Mouse (Mus musculus): ENCODE measurements around the gene Olfr985. TPM values are rescaled to one million over a fixed set of nuclear protein-coding genes. Genes with fewer than 3 reads are reported as not detected.

The Olfr985 gene
- polyA plus RNA-seq, 1 experiment = not detected

GRCm38 (mm10) chr9:40130556-40130955 is 572 bp upstream of the Olfr985 start:
- TF ChIP-seq POLR2A (IDR thresholded peaks at IDR 0.05; ENCODE audit: low read depth, low read length) = no peak
- no peak for TF ChIP-seq CTCF (IDR thresholded peaks at IDR 0.05; ENCODE audit: extremely low read depth, insufficient read depth, insufficient read length, insufficient replicate concordance)
- Histone ChIP-seq H3K36me3 (ENCODE audit: control insufficient read depth, insufficient read depth, low read length) (no peaks in the 10 kb centered on the region), H3K27ac (ENCODE audit: insufficient read depth, low read length) (no peak overlapping the region), H3K27me3 (ENCODE audit: control insufficient read depth, insufficient read depth, low read length) (no peaks in the 10 kb centered on the region), H3K4me1 (ENCODE audit: control insufficient read depth, insufficient read depth, insufficient read length) (no peaks in the 10 kb centered on the region), H3K4me3 (ENCODE audit: extremely low read depth, insufficient read depth, insufficient read length) (no peak overlapping the region)
- WGBS = 80% methylated on average over 1 of the region's 1 CpGs
- no peak for DNase-seq (ENCODE audit: low read depth in 1 of 2, low spot score in 2 of 2)

- H3K36me3 ChIP-seq (ENCODE audit: control insufficient read depth, insufficient read depth, low read length) = no peaks in the 10 kb centered on the region
- no peak overlapping the region for H3K27ac ChIP-seq (ENCODE audit: insufficient read depth, low read length)
- H3K27me3 ChIP-seq (ENCODE audit: control insufficient read depth, insufficient read depth, low read length) = no peaks in the 10 kb centered on the region
- no peak for DNase-seq (ENCODE audit: low read depth in 1 of 2, low spot score in 2 of 2)
- no peaks in the 10 kb centered on the region; the same call in 1 of the 2 replicates for H3K4me1 ChIP-seq (ENCODE audit: control insufficient read depth, insufficient read depth, insufficient read length)
- TF ChIP-seq POLR2A (IDR thresholded peaks at IDR 0.05; ENCODE audit: low read depth, low read length) (no peak), CTCF (IDR thresholded peaks at IDR 0.05; ENCODE audit: extremely low read depth, insufficient read depth, insufficient read length, insufficient replicate concordance) (no peak)
- no peak overlapping the region for H3K4me3 ChIP-seq (ENCODE audit: extremely low read depth, insufficient read depth, insufficient read length)
- 21% methylated on average over 5 of the region's 5 CpGs for WGBS
Measured at GRCm38 (mm10) chr9:40117287-40117659, 12.7 kb downstream of the Olfr985 start.

- Histone ChIP-seq H3K27ac (ENCODE audit: insufficient read depth, low read length) (no peak overlapping the region), H3K36me3 (ENCODE audit: control insufficient read depth, insufficient read depth, low read length) (no peaks in the 10 kb centered on the region), H3K27me3 (ENCODE audit: control insufficient read depth, insufficient read depth, low read length) (no peaks in the 10 kb centered on the region), H3K4me3 (ENCODE audit: extremely low read depth, insufficient read depth, insufficient read length) (no peak overlapping the region), H3K4me1 (ENCODE audit: control insufficient read depth, insufficient read depth, insufficient read length) (no peaks in the 10 kb centered on the region; the same call in 1 of the 2 replicates)
- WGBS = 4% methylated on average over 10 of the region's 10 CpGs
- DNase-seq (ENCODE audit: low read depth in 1 of 2, low spot score in 2 of 2) = no peak
- TF ChIP-seq CTCF (IDR thresholded peaks at IDR 0.05; ENCODE audit: extremely low read depth, insufficient read depth, insufficient read length, insufficient replicate concordance) (no peak), POLR2A (IDR thresholded peaks at IDR 0.05; ENCODE audit: low read depth, low read length) (no peak)
Measured at GRCm38 (mm10) chr9:40116645-40117286, 13.2 kb downstream of the Olfr985 start.

- TF ChIP-seq POLR2A (IDR thresholded peaks at IDR 0.05; ENCODE audit: low read depth, low read length) = no peak
- no peak for TF ChIP-seq CTCF (IDR thresholded peaks at IDR 0.05; ENCODE audit: extremely low read depth, insufficient read depth, insufficient read length, insufficient replicate concordance)
- Histone ChIP-seq H3K4me3 (ENCODE audit: extremely low read depth, insufficient read depth, insufficient read length) (no peak within 1 kb of the TSS), H3K27me3 (ENCODE audit: control insufficient read depth, insufficient read depth, low read length) (no peaks in the 10 kb centered on the region), H3K27ac (ENCODE audit: insufficient read depth, low read length) (no peak within 1 kb of the TSS), H3K4me1 (ENCODE audit: control insufficient read depth, insufficient read depth, insufficient read length) (no peaks in the 10 kb centered on the region; the same call in 1 of the 2 replicates), H3K36me3 (ENCODE audit: control insufficient read depth, insufficient read depth, low read length) (no peaks in the 10 kb centered on the region)
- DNase-seq (ENCODE audit: low read depth in 1 of 2, low spot score in 2 of 2) = no peak
- WGBS = 79% methylated on average over 2 of the region's 2 CpGs
Measured at GRCm38 (mm10) chr9:40114106-40114505, 15.9 kb downstream of the Olfr985 start, which contains the start of gene Olfr984. Olfr984 (minus strand) TSS chr9:40114206.

- H3K4me3 ChIP-seq (ENCODE audit: extremely low read depth, insufficient read depth, insufficient read length) = no peak overlapping the region
- no peak for DNase-seq (ENCODE audit: low read depth in 1 of 2, low spot score in 2 of 2)
- WGBS = 75% methylated on average over 3 of the region's 3 CpGs
- no peaks in the 10 kb centered on the region for H3K4me1 ChIP-seq (ENCODE audit: control insufficient read depth, insufficient read depth, insufficient read length)
- H3K36me3 ChIP-seq (ENCODE audit: control insufficient read depth, insufficient read depth, low read length) = no peaks in the 10 kb centered on the region
- no peak overlapping the region for H3K27ac ChIP-seq (ENCODE audit: insufficient read depth, low read length)
- no peaks in the 10 kb centered on the region for H3K27me3 ChIP-seq (ENCODE audit: control insufficient read depth, insufficient read depth, low read length)
- no peak for TF ChIP-seq CTCF (IDR thresholded peaks at IDR 0.05; ENCODE audit: extremely low read depth, insufficient read depth, insufficient read length, insufficient replicate concordance)
Measured at GRCm38 (mm10) chr9:40094769-40095168, 35.2 kb downstream of the Olfr985 start.

- 86% methylated on average over 2 of the region's 2 CpGs for WGBS
- no peak for DNase-seq (ENCODE audit: low read depth in 1 of 2, low spot score in 2 of 2)
- Histone ChIP-seq H3K4me3 (ENCODE audit: extremely low read depth, insufficient read depth, insufficient read length) (no peak within 1 kb of the TSS), H3K27me3 (ENCODE audit: control insufficient read depth, insufficient read depth, low read length) (no peaks in the 10 kb centered on the region), H3K36me3 (ENCODE audit: control insufficient read depth, insufficient read depth, low read length) (no peaks in the 10 kb centered on the region), H3K4me1 (ENCODE audit: control insufficient read depth, insufficient read depth, insufficient read length) (no peaks in the 10 kb centered on the region), H3K27ac (ENCODE audit: insufficient read depth, low read length) (no peak within 1 kb of the TSS)
- TF ChIP-seq CTCF (IDR thresholded peaks at IDR 0.05; ENCODE audit: extremely low read depth, insufficient read depth, insufficient read length, insufficient replicate concordance) (no peak), POLR2A (IDR thresholded peaks at IDR 0.05; ENCODE audit: low read depth, low read length) (no peak)
Measured at GRCm38 (mm10) chr9:40093495-40093894, 36.5 kb downstream of the Olfr985 start, which contains the start of gene Olfr983. Olfr983 (minus strand) TSS chr9:40093595.

Other genes with a start within 250 kb of the Olfr985 start
- gene Olfr229, start 222.8 kb downstream of the Olfr985 start, polyA plus RNA-seq (2012; rRNA removed) = not detected in 2 replicates
- not detected in 2 replicates for gene Olfr974, start 192.7 kb downstream of the Olfr985 start, polyA plus RNA-seq (2012; rRNA removed)
- gene Olfr975, start 178.1 kb downstream of the Olfr985 start, polyA plus RNA-seq (2012; rRNA removed) = not detected in 2 replicates
- not detected in 2 replicates for gene Olfr976, start 169.1 kb downstream of the Olfr985 start, polyA plus RNA-seq (2012; rRNA removed)
- not detected in 2 replicates for gene Olfr978, start 138.1 kb downstream of the Olfr985 start, polyA plus RNA-seq (2012; rRNA removed)
- not detected in 2 replicates for gene Olfr979, start 126.7 kb downstream of the Olfr985 start, polyA plus RNA-seq (2012; rRNA removed)
- not detected in 2 replicates for gene Olfr980, start 120.6 kb downstream of the Olfr985 start, polyA plus RNA-seq (2012; rRNA removed)
- not detected in 2 replicates for gene Olfr981, start 108.7 kb downstream of the Olfr985 start, polyA plus RNA-seq (2012; rRNA removed)
- not detected in 2 replicates for gene Olfr982, start 56.4 kb downstream of the Olfr985 start, polyA plus RNA-seq (2012; rRNA removed)
- not detected in 2 replicates for gene Olfr983, start 36.6 kb downstream of the Olfr985 start, polyA plus RNA-seq (2012; rRNA removed)
- gene Olfr984, start 16.0 kb downstream of the Olfr985 start, polyA plus RNA-seq (2012; rRNA removed) = not detected in 2 replicates
- not detected in 2 replicates for gene Tmem225, start 17.9 kb upstream of the Olfr985 start, polyA plus RNA-seq (2012; rRNA removed)
- not detected in 2 replicates for gene Olfr986, start 50.7 kb upstream of the Olfr985 start, polyA plus RNA-seq (2012; rRNA removed)
- gene Zfp202, start 62.1 kb upstream of the Olfr985 start, polyA plus RNA-seq (2012; rRNA removed) = 0.72 and 0.74 TPM in 2 replicates
- gene Scn3b, start 139.0 kb upstream of the Olfr985 start, polyA plus RNA-seq (2012; rRNA removed) = 0.07 and 0.26 TPM in 2 replicates